Mouse (Mus musculus) forebrain, embryonic 13.5 days (tissue): ENCODE measurements at regions not wholly inside any gene's neighbourhood (a gene's known extent, or its start where the extent isn't known, plus 50 kb on each side); places are given as distances from the start of the nearest gene placed in this dataset.
"Not testable (repeated sequence)": the region's sequence is repeated elsewhere in the genome, so short reads cannot be mapped to it uniquely, and the experiment has no call there.

Experiments
- ATAC-seq: fragments of 200-750 bp; cut with Nextera tagmentation; 2 replicates; pipeline ENCODE4 v1.8.0; 2017
- H3K27ac ChIP-seq: fragments of 300-500 bp; sonication (generic); 2 replicates; pipeline ENCODE4 v1.5.1; 2015; ENCODE audit warnings: inconsistent platforms, mild to moderate bottlenecking, moderate library complexity
- H3K27me3 ChIP-seq: fragments of 300-500 bp; sonication (generic); 2 replicates; pipeline ENCODE4 v1.6.1; 2015; ENCODE audit warnings: mild to moderate bottlenecking, inconsistent platforms
- H3K36me3 ChIP-seq: fragments of 300-500 bp; sonication (generic); 2 replicates; pipeline ENCODE4 v1.6.1; 2015; ENCODE audit warnings: mild to moderate bottlenecking, inconsistent platforms; ENCODE audit not compliant: poor library complexity, severe bottlenecking
- H3K4me1 ChIP-seq: fragments of 300-500 bp; sonication (generic); 2 replicates; pipeline ENCODE4 v1.6.1; 2015; ENCODE audit warnings: inconsistent platforms
- H3K4me2 ChIP-seq: fragments of 300-500 bp; sonication (generic); 2 replicates; pipeline ENCODE4 v1.6.1; 2015; ENCODE audit warnings: inconsistent platforms, mild to moderate bottlenecking, moderate library complexity
- H3K4me3 ChIP-seq: fragments of 300-500 bp; sonication (generic); 2 replicates; pipeline ENCODE4 v1.5.1; 2015; ENCODE audit warnings: mild to moderate bottlenecking, inconsistent platforms
- H3K9ac ChIP-seq: fragments of 300-500 bp; sonication (generic); 2 replicates; pipeline ENCODE4 v1.6.1; 2015; ENCODE audit warnings: mild to moderate bottlenecking, inconsistent platforms
- H3K9me3 ChIP-seq: fragments of 300-500 bp; sonication (generic); replicated peaks from 2 replicates; pipeline ENCODE4 v1.6.1; 2016; ENCODE audit warnings: inconsistent platforms
- WGBS: fragments of 180-500 bp; shearing (Covaris S2); methylation state at CpG from one replicate; pipeline ENCODE4 v1.1.7; 2015; 5-methylcytosine and 5-hydroxymethylcytosine counted together

- Histone ChIP-seq H3K9ac (no peak overlapping the region), H3K4me3 (no peak overlapping the region), H3K4me2 (no peak overlapping the region), H3K27me3 (no peaks in the 10 kb centered on the region), H3K9me3 (no peaks in the 10 kb centered on the region), H3K4me1 (no peaks in the 10 kb centered on the region), H3K27ac (no peak overlapping the region), H3K36me3 (no peaks in the 10 kb centered on the region)
- WGBS: 90% methylated on average over 4 of the region's 4 CpGs
- ATAC-seq: no peak
These were observed 715.3 kb upstream of the Diaph2 start for GRCm38 (mm10) chrX:129034236-129034635.

- not testable (repeated sequence) for H3K27me3 ChIP-seq, H3K4me3 ChIP-seq, H3K9ac ChIP-seq, ATAC-seq, H3K4me2 ChIP-seq, H3K4me1 ChIP-seq, H3K9me3 ChIP-seq, H3K27ac ChIP-seq, H3K36me3 ChIP-seq
- 100% methylated on average over 1 of the region's 1 CpGs for WGBS
These were observed 693.1 kb upstream of the Diaph2 start for GRCm38 (mm10) chrX:129056408-129056807.

- 76% methylated on average over 1 of the region's 1 CpGs for whole genome bisulfite sequencing
- not testable (repeated sequence) for ATAC-seq, H3K27me3 ChIP-seq, H3K4me2 ChIP-seq, H3K4me1 ChIP-seq, H3K9ac ChIP-seq, H3K36me3 ChIP-seq, H3K9me3 ChIP-seq, H3K27ac ChIP-seq, H3K4me3 ChIP-seq
These were observed 653.7 kb upstream of the Diaph2 start for GRCm38 (mm10) chrX:129095809-129096208.

- Histone ChIP-seq H3K27me3 (no peaks in the 10 kb centered on the region), H3K9ac (no peak overlapping the region), H3K4me2 (no peak overlapping the region), H3K36me3 (no peaks in the 10 kb centered on the region), H3K9me3 (no peaks in the 10 kb centered on the region), H3K27ac (no peak overlapping the region), H3K4me1 (no peaks in the 10 kb centered on the region), H3K4me3 (no peak overlapping the region)
- WGBS: 41% methylated on average over 2 of the region's 2 CpGs
- ATAC-seq: peak; percentile 84
These were observed 651.2 kb upstream of the Diaph2 start for GRCm38 (mm10) chrX:129098348-129098747.

GRCm38 (mm10) chrX:129102285-129102684, 647.3 kb upstream of the Diaph2 start:
- Histone ChIP-seq H3K4me2 (no peak overlapping the region), H3K4me1 (no peaks in the 10 kb centered on the region), H3K27ac (no peak overlapping the region), H3K27me3 (no peaks in the 10 kb centered on the region), H3K4me3 (no peak overlapping the region), H3K9me3 (no peaks in the 10 kb centered on the region), H3K36me3 (no peaks in the 10 kb centered on the region), H3K9ac (no peak overlapping the region)
- WGBS: 83% methylated on average over 6 of the region's 6 CpGs
- ATAC-seq: no peak

GRCm38 (mm10) chrX:129103239-129103638, 646.3 kb upstream of the Diaph2 start:
- H3K27ac ChIP-seq: no peak overlapping the region
- 85% methylated on average over 4 of the region's 4 CpGs for WGBS
- no peak overlapping the region for H3K4me2 ChIP-seq
- H3K36me3 ChIP-seq: no peaks in the 10 kb centered on the region
- ATAC-seq: no peak
- no peak overlapping the region for H3K4me3 ChIP-seq
- H3K4me1 ChIP-seq: no peaks in the 10 kb centered on the region
- no peak overlapping the region for H3K9ac ChIP-seq
- H3K9me3 ChIP-seq: no peaks in the 10 kb centered on the region
- no peaks in the 10 kb centered on the region for H3K27me3 ChIP-seq
